Mouse (Mus musculus): ENCODE results near the gene H2afy2. TPM values are rescaled to one million over a fixed set of nuclear protein-coding genes. Genes with fewer than 3 reads are reported as not detected.

H2afy2 gene
- polyA plus RNA-seq, 1 experiment: 2.1 TPM

DNA sequence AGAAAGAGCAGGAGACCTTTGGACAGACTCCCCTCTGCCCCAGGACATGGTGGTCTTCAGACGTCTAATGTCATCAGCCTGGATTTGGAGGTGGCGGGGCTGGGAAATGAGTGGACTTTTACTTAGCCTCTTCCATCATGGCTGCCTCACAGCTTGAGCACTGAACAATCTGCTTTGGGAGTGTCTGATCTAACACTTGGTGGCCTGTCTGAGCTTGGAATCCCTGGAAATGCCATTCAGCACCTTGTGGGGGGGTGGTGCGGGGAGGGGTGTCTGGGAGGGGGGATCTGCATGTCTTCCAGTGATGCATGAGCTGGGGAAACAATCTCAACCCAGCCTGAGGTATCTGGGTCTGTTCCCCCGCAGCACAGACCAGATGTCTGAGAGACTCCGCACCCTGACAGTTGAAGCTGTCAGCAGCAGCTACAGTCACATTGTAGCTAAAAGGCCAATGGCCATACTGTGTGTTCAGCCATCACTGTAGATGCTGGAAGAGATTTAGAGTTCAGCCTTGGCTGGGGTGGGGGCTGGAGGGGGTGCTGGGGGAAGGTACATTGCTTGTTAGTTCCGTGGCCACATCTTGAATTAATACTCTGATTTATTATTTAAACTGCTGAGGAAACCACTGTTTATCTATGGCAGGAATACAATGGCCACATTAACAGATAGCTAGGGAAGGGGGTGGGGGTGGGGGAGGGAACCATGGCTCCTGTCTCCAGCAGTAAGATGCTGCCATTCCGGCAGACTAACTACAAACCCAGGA, 39.2 kb upstream of the H2afy2 start:
- WGBS: 91% methylated on average over 7 of the region's 7 CpGs
- Histone ChIP-seq H3K27ac (ENCODE audit: control insufficient read depth, insufficient read depth, low read length) (no peak overlapping the region), H3K27me3 (ENCODE audit: control insufficient read depth, insufficient read depth, low read length) (no peaks in the 10 kb centered on the region), H3K36me3 (ENCODE audit: control insufficient read depth, insufficient read depth, low read length) (no peaks in the 10 kb centered on the region), H3K4me1 (replicated peaks; ENCODE audit: control insufficient read depth, insufficient read depth, low read length) (no peaks in the 10 kb centered on the region), H3K4me3 (ENCODE audit: control insufficient read depth, insufficient read depth, low read length) (no peak overlapping the region)
- TF ChIP-seq CTCF (IDR thresholded peaks at IDR 0.05; ENCODE audit: borderline replicate concordance, control insufficient read depth, extremely low read depth, insufficient read depth, low read length, poor library complexity) (no peak), POLR2A (IDR thresholded peaks at IDR 0.05; ENCODE audit: control insufficient read depth, extremely low read depth, insufficient read depth, low read length, poor library complexity) (no peak)
- DNase-seq: no peak

DNA sequence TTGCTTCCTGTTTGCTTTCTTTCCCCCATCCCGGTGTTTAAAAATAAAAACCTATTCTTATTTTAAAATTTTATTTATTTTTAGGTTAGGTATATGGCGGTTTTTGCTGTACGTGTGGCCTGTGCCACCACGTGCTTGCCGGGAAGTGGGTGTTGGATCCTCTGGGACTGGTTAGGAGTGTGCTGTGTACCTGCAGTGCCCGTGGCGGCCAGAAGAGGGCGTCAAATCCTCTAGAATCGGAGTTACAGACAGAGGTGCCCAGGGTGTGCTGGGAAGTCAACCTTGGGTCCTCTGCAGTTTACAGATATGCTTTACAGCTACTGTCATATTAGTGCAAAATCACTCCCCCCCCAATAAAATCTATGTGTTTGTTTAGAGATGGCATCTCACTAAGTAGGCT, 36.1 kb upstream of the H2afy2 start:
- TF ChIP-seq POLR2A (IDR thresholded peaks at IDR 0.05; ENCODE audit: control insufficient read depth, extremely low read depth, insufficient read depth, low read length, poor library complexity): no peak
- peak; percentile 34; the same call in 1 of the 2 replicates for TF ChIP-seq CTCF (IDR thresholded peaks at IDR 0.05; ENCODE audit: borderline replicate concordance, control insufficient read depth, extremely low read depth, insufficient read depth, low read length, poor library complexity)
- H3K27me3 ChIP-seq (ENCODE audit: control insufficient read depth, insufficient read depth, low read length): no peaks in the 10 kb centered on the region
- no peaks in the 10 kb centered on the region for H3K36me3 ChIP-seq (ENCODE audit: control insufficient read depth, insufficient read depth, low read length)
- no peaks in the 10 kb centered on the region for H3K4me1 ChIP-seq (replicated peaks; ENCODE audit: control insufficient read depth, insufficient read depth, low read length)
- H3K4me3 ChIP-seq (ENCODE audit: control insufficient read depth, insufficient read depth, low read length): no peak overlapping the region
- WGBS: 51% methylated on average over 9 of the region's 9 CpGs
- no peak for DNase-seq
- H3K27ac ChIP-seq (ENCODE audit: control insufficient read depth, insufficient read depth, low read length): no peak overlapping the region

DNA sequence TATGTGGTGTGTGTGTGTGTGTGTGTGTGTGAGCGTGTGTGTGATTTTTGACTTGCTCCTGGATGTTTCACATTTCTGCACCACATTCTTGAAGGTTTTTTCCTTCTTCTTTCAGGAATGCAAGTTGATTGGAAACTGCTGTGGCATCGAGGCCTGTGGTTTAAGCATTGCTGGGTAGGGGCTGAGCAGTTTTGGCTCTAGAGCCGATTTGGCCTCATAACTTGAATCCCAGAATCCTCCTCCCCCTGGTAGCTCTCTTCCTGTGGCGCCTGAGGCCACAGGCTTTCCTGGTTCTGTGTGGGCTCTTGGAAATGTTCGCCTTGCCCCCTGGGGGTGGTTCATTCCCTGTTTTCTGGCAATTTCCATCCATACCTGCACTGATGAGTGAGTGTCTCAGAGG, 28.0 kb upstream of the H2afy2 start:
- no peak overlapping the region for H3K27ac ChIP-seq (ENCODE audit: control insufficient read depth, insufficient read depth, low read length)
- TF ChIP-seq POLR2A (IDR thresholded peaks at IDR 0.05; ENCODE audit: control insufficient read depth, extremely low read depth, insufficient read depth, low read length, poor library complexity) (no peak), CTCF (IDR thresholded peaks at IDR 0.05; ENCODE audit: borderline replicate concordance, control insufficient read depth, extremely low read depth, insufficient read depth, low read length, poor library complexity) (no peak)
- H3K4me3 ChIP-seq (ENCODE audit: control insufficient read depth, insufficient read depth, low read length): no peak overlapping the region
- H3K27me3 ChIP-seq (ENCODE audit: control insufficient read depth, insufficient read depth, low read length): no peaks in the 10 kb centered on the region
- H3K36me3 ChIP-seq (ENCODE audit: control insufficient read depth, insufficient read depth, low read length): no peaks in the 10 kb centered on the region
- no peaks in the 10 kb centered on the region for H3K4me1 ChIP-seq (replicated peaks; ENCODE audit: control insufficient read depth, insufficient read depth, low read length)
- DNase-seq: no peak
- WGBS: 78% methylated on average over 5 of the region's 5 CpGs

DNA sequence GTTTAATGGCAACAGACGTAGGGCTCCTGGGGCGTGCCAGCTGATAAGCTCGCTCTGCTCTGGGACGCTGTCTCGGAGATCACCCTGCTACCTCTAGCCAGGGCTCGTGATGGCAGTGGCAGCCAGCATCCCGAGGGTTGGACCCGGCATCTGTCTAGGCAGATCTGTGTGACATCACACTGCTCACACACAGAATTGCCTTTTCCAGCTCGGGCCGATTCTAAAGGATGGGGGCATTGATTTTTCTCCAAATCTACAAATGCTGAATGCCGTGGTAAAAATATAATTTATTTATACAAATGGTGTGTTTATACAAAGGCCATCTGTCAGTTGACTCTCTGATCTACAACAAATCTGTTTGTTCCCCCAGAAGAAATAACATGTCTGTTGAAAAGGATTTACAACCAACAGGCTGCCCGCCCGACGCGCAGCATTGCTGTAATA, 14.2 kb upstream of the H2afy2 start:
- Histone ChIP-seq H3K4me1 (replicated peaks; ENCODE audit: control insufficient read depth, insufficient read depth, low read length) (no peaks in the 10 kb centered on the region), H3K27me3 (ENCODE audit: control insufficient read depth, insufficient read depth, low read length) (no peaks in the 10 kb centered on the region), H3K36me3 (ENCODE audit: control insufficient read depth, insufficient read depth, low read length) (no peaks in the 10 kb centered on the region), H3K27ac (ENCODE audit: control insufficient read depth, insufficient read depth, low read length) (no peak overlapping the region), H3K4me3 (ENCODE audit: control insufficient read depth, insufficient read depth, low read length) (no peak overlapping the region)
- TF ChIP-seq CTCF (IDR thresholded peaks at IDR 0.05; ENCODE audit: borderline replicate concordance, control insufficient read depth, extremely low read depth, insufficient read depth, low read length, poor library complexity) (no peak), POLR2A (IDR thresholded peaks at IDR 0.05; ENCODE audit: control insufficient read depth, extremely low read depth, insufficient read depth, low read length, poor library complexity) (no peak)
- WGBS: 94% methylated on average over 15 of the region's 15 CpGs
- no peak for DNase-seq

DNA sequence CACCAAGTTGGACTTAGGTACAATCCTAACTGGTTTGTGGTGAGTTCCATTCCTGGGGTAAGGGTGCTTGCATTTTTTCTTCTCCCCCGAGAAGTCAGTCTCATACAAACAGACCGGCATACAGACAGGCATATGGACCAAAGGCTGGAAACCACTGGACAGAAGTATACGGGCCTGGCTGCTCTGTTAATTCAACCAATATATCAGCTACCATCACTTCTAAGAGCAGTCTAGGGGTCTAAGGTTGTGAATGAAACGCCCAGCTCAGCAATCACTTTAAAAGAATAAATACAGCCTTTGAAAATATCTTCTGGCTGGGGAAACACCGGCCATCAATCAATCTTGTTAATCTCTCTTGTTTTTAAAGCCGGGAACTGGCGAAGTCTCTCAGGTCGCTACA, 11.5 kb upstream of the H2afy2 start:
- TF ChIP-seq CTCF (IDR thresholded peaks at IDR 0.05; ENCODE audit: borderline replicate concordance, control insufficient read depth, extremely low read depth, insufficient read depth, low read length, poor library complexity) (no peak), POLR2A (IDR thresholded peaks at IDR 0.05; ENCODE audit: control insufficient read depth, extremely low read depth, insufficient read depth, low read length, poor library complexity) (no peak)
- no peak for DNase-seq

DNA sequence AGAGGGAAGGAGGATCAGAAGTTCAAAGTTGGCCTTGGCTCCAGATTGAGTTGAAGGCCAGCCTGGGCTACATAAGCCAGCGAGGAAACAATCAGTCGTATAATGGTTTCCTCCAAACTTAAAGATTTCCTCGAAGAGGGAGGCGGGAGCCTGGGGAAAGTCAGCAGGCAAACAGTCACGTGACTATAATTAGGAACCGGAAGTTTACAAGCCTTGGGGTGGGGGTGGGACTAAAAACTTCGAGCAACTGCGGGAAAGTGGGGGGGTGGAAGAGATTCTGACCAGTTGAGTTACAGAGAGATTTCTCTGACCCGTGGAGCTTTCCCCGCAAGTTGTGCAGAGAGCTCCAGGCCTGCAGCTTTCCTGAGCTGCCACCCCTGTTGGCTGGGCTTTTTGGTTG, 11.0 kb upstream of the H2afy2 start:
- 56% methylated on average over 10 of the region's 10 CpGs for WGBS
- H3K27me3 ChIP-seq (ENCODE audit: control insufficient read depth, insufficient read depth, low read length): no peaks in the 10 kb centered on the region
- DNase-seq: no peak
- H3K4me1 ChIP-seq (replicated peaks; ENCODE audit: control insufficient read depth, insufficient read depth, low read length): no peaks in the 10 kb centered on the region
- H3K4me3 ChIP-seq (ENCODE audit: control insufficient read depth, insufficient read depth, low read length): no peak overlapping the region
- H3K27ac ChIP-seq (ENCODE audit: control insufficient read depth, insufficient read depth, low read length): no peak overlapping the region
- no peaks in the 10 kb centered on the region for H3K36me3 ChIP-seq (ENCODE audit: control insufficient read depth, insufficient read depth, low read length)
- TF ChIP-seq CTCF (IDR thresholded peaks at IDR 0.05; ENCODE audit: borderline replicate concordance, control insufficient read depth, extremely low read depth, insufficient read depth, low read length, poor library complexity): no peak
- no peak for TF ChIP-seq POLR2A (IDR thresholded peaks at IDR 0.05; ENCODE audit: control insufficient read depth, extremely low read depth, insufficient read depth, low read length, poor library complexity)

More for the DNA sequence above, 11.5 kb upstream of the H2afy2 start:
- Histone ChIP-seq H3K27me3 (ENCODE audit: control insufficient read depth, insufficient read depth, low read length) (no peaks in the 10 kb centered on the region), H3K27ac (ENCODE audit: control insufficient read depth, insufficient read depth, low read length) (no peak overlapping the region), H3K4me3 (ENCODE audit: control insufficient read depth, insufficient read depth, low read length) (no peak overlapping the region), H3K36me3 (ENCODE audit: control insufficient read depth, insufficient read depth, low read length) (no peaks in the 10 kb centered on the region), H3K4me1 (replicated peaks; ENCODE audit: control insufficient read depth, insufficient read depth, low read length) (no peaks in the 10 kb centered on the region)
- WGBS: 69% methylated on average over 8 of the region's 8 CpGs

All from thymus, adult 2 months (tissue).